Mouse (Mus musculus): ENCODE results near the gene Tnrc18.

The Tnrc18 gene

DNA sequence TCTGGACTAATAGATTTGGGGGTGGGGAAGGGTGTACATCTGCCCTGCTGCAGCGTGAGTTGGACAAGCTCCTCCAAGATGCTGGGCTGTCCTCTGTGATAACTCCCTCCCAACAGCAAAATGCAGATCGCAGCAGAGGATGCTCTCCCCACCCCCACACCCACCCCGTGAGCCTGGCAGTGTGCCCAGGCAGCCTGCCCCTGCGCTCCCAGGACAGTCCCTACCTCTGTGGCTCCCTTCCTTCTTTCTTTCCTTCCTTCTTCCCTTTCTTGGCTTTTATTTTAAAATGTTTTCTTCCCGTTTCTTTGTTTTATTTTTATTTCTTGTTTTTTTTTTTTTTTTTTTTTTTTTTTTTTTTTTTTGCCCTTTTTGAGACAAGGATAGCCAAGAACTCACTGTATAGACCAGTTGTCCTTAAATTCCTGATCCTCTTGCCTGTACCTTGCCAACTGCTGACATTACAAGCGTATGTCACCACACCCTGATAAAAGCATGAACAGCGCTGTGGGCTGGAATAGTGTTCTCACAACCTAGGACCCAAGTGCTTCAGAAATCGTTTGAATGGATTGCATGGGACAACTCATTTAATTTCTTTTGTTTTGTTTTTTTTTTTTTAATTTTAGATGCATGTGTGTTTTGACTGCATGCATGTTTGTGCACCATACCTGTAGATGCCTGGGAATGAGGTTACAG is 123.6 kb downstream of the Tnrc18 start:
- DNase-seq (ENCODE audit: inconsistent age in 2 of 2, low spot score in 1 of 2): peak in 1 of 2 experiments; percentile 19

DNA sequence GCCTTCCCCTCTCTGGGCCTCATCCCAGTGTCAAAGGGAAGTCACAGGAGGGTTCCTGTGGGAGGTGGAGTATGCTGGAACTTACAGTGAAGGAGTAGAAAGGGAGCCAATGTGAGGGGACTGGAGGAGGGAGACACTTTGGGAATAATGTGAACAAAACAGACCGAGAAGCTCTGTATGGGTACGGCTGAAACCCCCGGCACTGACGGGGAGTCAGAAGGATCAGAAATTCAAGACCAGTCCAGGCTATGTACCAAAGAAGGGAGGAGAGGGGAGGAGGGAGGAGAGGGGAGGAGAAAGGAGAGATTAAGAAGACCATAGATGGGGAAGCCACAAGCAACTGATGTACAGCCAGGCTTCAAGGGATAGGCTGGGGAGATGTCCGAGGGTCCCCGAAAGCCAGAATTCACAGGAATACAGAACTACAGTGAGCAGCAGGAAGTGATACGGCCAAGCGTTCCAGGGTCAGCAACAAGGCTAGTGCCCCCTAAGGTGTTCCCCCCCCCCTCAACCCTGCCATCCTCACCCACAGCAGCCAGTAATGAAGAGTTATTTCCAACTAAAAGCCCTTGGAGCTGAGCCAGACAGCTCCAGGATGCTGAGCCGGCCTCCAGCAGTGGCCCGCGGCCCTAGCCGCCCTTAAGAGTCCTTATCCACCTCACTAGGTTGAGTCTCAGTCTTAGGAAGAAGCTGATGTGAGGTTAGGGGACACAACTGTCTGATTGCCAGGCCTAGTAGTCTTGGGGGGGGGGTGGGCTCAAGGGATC is 124.3 kb downstream of the Tnrc18 start:
- DNase-seq (ENCODE audit: inconsistent age in 2 of 2, low spot score in 1 of 2): peak; percentile 10 to 32

DNA sequence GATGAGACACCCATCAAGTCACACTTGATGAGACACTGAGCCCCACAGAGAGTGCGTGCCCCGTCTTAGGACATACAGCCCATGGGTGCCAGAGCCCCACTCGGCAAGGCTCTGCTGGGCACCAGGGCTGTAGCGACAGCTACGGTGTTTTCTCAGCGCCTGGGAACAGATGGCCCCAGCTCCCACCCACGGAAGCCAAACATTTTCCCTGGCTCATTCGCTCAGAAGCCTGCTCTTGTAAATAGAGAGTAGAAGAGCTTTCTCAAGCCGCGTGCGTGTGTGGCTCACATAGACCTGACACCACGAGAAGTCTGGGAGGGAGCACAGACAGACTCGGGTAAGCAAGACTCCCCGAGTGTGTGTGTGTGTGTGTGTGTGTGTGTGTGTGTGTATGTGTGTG is 125.2 kb downstream of the Tnrc18 start, which contains the start of gene Slc29a4:
Gene Slc29a4, plus strand, starts transcription at position 265 of the 400 bp plus-strand sequence.
- peak in 1 of 2 experiments; percentile 17 for DNase-seq (ENCODE audit: inconsistent age in 2 of 2, low spot score in 1 of 2)

DNA sequence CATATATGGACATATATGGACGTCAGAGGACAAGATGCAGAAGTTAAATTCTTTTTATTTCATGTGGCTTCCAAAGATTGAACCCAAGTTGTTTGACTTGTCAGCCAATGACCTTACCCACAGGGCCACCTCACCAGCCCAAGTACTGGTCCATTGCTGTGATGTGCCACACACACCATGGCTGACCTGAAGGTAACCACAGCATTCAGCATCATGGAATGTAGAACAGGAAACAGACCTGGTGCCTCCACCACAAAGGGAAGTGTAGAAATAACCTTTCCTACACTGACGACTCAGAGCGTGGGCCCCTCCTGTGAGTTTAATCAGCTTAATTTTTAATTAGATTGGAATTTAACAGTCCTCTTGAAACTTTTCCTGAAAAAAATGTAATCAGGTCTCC is 127.1 kb downstream of the Tnrc18 start:
- no peak for DNase-seq (ENCODE audit: inconsistent age in 2 of 2, low spot score in 1 of 2)

DNA sequence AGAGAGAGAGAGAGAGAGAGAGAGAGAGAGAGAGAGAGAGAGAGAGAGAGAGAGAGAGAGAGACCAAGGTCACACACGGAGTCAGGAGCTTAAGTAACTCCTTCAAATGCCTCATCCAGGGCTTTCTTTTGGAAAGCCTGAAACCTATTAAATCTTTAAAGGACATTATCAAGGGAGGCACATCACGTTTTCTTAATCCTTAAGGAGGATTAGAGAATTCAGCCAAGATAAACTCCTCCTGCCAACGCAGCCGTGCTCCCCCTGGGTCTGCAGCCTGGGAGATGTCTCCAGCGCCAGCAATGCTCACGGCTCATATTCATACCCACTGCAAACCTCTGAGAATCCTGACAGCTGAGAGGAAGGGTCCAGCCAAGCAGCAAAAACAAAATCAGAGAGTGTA is 128.6 kb downstream of the Tnrc18 start:
- no peak for DNase-seq (ENCODE audit: inconsistent age in 2 of 2, low spot score in 1 of 2)

DNA sequence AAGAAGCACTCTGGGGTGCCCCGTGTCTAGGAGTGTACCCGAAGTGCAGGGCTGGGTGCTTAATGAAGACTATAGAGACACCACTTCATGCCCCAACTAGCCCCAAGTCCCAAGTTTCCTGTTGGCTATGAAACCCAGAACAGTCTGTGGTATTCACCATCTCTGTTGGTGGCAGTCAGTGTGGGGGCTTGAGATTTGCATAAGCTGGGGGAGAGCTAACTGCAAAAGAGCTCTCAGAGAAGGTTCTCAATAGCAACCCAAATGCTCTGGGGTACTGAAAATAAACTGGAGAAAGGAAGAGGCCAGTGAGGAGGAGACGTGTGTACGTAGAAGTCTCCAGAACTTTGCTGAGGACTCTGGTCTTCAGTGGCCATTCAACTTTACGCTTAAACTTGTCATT is 134.9 kb downstream of the Tnrc18 start:
- no peak for DNase-seq (ENCODE audit: inconsistent age in 2 of 2, low spot score in 1 of 2)

DNA sequence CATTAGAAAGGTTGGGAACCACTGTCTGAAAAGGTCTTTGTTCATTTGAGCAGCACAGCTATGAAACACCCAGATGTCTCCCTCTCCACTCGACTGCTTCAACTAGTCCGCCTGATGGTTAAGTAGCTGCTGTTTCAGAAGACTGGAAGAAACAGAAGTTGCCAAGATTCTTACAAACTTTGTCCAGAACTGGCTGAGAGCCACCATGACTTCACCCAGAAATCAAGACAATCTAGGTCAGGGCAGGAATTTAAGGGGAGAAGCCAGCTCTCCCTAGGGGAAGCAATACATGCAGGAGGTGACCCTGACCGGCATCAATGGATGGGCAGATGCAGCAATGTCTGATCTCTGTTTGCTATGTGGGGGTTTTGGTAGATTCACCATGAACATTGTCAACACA is 135.6 kb downstream of the Tnrc18 start:
- DNase-seq (ENCODE audit: inconsistent age in 2 of 2, low spot score in 1 of 2): peak; percentile 75 to 87

DNA sequence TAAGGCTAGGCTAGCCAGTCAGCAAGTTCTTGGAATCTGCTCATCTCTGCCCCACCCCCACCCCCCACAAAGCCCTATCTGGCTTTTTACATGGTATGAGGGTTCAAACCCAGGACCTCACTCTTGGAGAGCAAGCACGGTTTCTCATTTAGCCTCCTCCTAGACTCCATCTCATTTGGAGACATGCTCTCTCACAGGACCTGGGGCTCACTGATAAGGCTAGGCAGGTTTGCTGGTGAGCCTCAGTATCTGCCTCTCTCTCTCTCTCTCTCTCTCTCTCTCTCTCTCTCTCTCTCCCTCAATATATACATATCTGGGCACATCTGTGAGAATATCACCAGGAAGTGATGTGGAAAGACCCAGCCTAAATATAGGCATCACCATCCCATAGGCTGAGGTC is 138.4 kb downstream of the Tnrc18 start:
- no peak for DNase-seq (ENCODE audit: inconsistent age in 2 of 2, low spot score in 1 of 2)

DNA sequence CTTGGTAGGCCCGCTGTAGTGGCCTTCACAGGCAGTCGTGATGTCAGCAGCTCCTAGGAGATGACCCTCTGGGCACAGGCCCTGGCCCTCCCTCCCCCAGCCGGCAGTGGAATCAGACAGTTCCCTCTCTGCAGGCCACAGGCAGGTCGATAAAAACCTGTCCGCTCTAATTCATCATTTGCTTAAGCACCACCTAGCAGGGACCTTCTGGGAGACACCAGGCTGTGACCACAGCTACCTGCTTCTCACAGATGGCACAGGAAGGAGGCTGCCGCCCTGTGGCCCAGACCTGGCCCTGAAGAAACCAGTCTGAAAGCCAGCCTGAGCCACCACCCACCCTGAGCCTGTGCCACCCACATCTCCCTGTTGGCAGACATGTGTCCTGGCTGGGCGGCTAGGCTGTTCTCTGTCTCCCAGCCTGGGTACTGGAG is 139.3 kb downstream of the Tnrc18 start:
- peak; percentile 92 to 93 for DNase-seq (ENCODE audit: inconsistent age in 2 of 2, low spot score in 1 of 2)
